Mouse (Mus musculus): Measurements from ENCODE around the gene Zfp664. TPM values are rescaled to one million over a fixed set of nuclear protein-coding genes. Genes with fewer than 3 reads are reported as not detected.

The Zfp664 gene
- 10 to 100 TPM; 68.5 to 72.7 TPM for total RNA-seq (2021)
- long read RNA-seq, experiment 1, full-length matches to known transcripts, result 11 of 49 reads
- long read RNA-seq, experiment 1, partial matches to known transcripts, result 0 of 49 reads
- long read RNA-seq, experiment 1, other reads (novel, unspliced or antisense), result 38 of 49 reads
- long read RNA-seq, experiment 2, full-length matches to known transcripts, result 5 of 26 reads
- long read RNA-seq, experiment 2, partial matches to known transcripts, result 0 of 26 reads
- long read RNA-seq, experiment 2, other reads (novel, unspliced or antisense), result 21 of 26 reads

GRCm38 (mm10) chr5:124862013-124862866, at the start of gene Zfp664, which contains the start of gene Ccdc92:
Zfp664 (plus strand) TSS chr5:124862691.
Ccdc92 (minus strand) TSS chr5:124862424.
- DNase-seq (ENCODE audit: low spot score in 2 of 2), result peak; percentile 97 to 98

GRCm38 (mm10) chr5:124814797-124815196, 47.7 kb upstream of the Zfp664 start:
- DNase-seq (ENCODE audit: low spot score in 2 of 2), result no peak

DNA sequence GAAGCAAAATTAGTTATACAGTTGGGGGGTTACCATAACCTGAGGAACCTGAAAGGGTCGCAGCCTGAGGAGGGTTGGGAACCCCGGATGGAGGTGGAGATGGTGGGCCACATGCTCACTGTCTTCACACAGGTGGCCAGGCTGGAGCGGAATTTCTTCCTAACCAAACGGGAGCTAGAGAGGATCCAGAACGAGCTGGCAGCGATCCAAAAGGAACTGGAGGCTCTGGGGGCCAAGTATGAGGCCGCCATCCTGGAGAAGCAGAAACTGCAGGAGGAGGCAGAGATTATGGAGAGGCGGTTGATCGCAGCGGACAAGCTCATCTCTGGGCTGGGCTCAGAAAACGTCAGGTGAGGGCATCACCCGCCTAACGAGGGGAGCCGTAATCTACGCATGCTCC, 45.4 kb upstream of the Zfp664 start:
- no peak for DNase-seq (ENCODE audit: low spot score in 2 of 2)

DNA sequence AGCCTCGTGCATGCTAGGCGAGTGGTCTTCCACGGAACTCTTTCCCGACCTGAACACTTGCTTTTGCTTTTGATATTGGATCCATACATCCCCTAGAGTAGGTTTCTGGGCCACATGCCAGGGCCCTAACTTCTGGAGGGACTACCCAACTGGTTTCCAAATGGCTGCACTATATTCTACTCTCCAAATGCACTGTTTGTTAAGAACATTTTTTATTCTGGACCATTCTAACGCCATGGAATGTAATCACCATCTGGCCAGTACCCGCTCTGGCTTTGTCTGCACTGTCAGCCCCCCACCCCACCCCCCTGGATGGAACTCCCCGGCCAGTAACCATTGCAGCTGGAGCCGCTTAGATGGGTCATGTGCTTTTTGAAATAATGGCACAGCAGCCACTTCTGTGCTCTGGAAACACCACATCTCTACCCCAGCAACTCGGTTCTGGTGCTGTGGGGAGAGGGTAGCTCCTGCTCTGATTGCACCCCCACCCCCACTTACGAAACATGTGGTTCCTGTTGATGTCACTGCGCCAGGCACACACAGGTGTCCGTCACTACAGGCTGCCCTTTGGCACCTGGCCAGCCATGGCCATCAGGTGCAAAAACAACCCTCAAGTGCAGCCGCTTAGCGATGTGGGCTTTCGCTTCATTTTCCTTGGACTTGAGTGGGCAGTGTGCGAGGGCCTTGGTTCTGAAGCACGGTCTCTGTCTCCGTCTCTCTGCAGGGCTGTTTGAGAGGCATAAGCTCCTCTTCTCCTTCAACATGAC, 40.2 kb upstream of the Zfp664 start:
- DNase-seq (ENCODE audit: low spot score in 2 of 2), result no peak

DNA sequence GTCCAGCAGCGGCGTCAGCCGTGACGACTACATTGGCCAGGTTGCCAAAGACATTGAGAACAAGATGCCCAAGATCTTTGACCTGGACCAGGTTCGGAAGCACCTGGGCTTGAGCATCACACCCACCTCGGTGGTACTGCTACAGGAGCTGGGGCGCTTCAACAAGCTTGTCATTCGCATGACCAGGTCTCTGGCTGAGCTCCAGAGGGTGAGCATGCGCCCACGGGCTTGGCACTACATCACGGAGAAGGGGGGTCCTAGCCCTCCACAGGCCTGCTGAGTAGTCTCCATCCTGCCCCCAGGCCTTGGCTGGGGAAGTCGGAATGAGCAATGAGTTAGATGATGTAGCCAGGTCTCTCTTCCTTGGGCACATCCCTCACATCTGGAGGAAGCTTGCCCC, 32.2 kb upstream of the Zfp664 start:
- DNase-seq (ENCODE audit: low spot score in 2 of 2), result no peak

- DNase-seq (ENCODE audit: low spot score in 2 of 2), result peak; percentile 25 to 43
These were observed 27.3 kb upstream of the Zfp664 start for GRCm38 (mm10) chr5:124835218-124835617.

DNA sequence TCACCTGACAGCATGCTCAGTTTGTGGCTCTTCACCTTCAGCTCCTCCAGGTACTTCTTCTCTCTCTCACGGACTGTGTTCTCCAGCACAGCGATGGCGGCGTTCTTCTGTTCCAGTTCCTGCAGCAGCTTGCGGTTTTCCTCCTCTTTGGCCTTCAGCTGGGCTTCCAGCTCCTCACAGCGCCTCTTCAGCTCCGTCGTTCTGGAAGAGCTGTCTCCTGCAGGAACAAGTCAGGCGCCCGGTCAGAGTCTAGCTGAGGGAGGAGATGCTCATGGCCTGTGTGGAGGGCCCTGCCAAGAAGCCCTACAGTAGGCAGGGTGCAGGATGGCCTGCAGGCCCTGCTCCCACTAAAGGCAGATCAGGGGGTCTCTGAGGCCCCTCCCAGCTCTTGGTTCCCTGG, 26.4 kb upstream of the Zfp664 start:
- no peak for DNase-seq (ENCODE audit: low spot score in 2 of 2)

GRCm38 (mm10) chr5:124836621-124837020, 25.9 kb upstream of the Zfp664 start:
- peak; percentile 58 to 71 for DNase-seq (ENCODE audit: low spot score in 2 of 2)

GRCm38 (mm10) chr5:124840202-124840601, 22.3 kb upstream of the Zfp664 start:
- no peak for DNase-seq (ENCODE audit: low spot score in 2 of 2)

DNA sequence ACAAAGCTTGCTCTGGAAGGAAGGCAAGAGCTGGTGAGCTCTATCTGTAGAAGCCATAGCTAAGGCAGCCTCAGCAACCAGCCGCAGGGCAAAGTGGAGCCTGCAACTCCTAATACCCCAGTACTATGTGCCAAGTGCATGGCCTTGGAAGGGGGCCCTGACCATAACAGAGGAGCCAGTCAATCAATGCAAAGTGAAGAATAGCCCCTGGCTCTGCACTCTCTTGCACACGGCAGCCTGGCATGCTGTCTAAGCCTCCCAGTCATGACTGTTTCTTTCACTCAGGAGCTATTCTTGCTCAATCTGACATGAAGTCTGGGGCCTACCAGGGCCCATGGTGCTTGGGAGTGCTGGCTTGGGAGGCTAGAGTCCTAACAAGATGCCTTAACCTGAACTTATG, 21.8 kb upstream of the Zfp664 start:
- no peak for DNase-seq (ENCODE audit: low spot score in 2 of 2)

DNA sequence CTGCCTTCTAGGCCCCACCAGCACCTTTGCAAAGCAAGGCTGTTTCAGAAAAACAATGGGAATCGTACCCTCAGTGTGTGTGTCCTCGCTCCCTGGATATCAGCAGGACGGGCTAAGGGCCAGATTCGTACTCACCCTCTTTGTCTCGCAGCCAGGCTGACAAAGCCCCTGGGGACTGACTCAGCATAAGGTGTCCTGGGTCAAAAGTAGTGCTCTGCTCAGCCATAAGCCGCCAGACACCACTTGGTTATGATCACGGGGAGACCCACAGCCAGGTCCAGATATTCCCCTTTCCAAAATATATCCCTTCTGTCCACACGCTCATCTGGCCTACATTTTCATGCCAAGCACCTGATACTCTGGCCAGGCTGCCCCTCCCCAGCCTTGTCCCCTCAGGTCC, 19.1 kb upstream of the Zfp664 start:
- no peak for DNase-seq (ENCODE audit: low spot score in 2 of 2)

- DNase-seq (ENCODE audit: low spot score in 2 of 2), result no peak
These were observed 17.6 kb upstream of the Zfp664 start for GRCm38 (mm10) chr5:124844929-124845328.

- no peak for DNase-seq (ENCODE audit: low spot score in 2 of 2)
These were observed 15.5 kb upstream of the Zfp664 start for GRCm38 (mm10) chr5:124847014-124847413.

DNA sequence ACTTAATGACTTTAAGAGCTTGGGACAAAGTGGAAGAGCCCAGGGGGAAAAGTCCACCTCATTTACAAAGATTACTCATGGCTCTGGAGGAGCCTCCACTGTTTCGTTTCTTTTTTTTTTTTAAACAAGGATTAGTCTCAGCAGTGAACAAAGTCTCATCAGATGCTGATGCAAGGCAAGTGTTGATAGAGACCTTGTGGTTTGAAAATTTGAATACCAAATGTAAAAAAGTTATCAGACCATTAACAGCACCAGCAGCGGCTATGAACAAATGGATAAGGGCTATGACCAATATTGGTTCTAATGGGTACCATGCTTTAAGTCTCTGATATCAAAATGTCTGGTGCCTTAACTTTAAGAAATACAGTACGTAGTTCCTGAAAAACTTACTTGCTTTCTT, 13.5 kb upstream of the Zfp664 start:
- no peak for DNase-seq (ENCODE audit: low spot score in 2 of 2)

DNA sequence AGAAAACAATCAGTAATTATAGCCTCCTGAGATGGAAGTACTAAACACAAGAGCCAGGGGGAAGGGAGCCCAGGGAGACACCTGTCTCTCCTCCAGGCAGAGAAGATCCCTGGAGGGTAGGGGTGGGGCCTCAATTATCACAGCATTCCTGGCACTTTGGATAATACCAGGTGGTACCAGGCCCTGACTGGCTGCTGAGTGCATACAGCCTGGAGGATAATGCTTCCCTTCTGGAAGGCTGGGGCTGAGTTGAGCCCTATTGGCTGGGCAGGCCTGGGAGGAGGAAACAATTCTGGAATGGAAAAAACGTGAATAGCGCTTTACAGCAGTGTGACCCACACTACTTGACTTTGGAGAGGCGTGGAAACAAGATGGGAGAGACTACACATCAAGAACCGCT, 10.9 kb upstream of the Zfp664 start:
- DNase-seq (ENCODE audit: low spot score in 2 of 2), result no peak

DNA sequence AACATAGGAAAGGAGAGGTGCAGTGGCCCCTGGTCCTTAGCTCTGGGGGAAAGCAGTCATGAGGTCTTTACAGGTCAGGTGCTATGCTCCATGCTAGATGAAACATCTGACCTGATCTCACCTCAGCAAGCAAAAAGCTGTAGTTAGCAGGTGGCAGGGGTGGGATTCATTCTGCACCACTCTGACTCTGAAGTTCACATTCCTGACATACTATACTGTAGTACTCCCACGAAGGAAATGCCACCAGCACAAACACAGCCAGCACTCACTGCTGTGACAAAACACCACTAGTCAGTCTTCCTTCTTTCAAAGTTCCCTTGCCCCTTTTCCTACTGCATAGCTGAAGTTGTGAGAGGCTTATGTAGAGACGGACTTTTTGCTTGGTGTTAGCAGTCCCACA, 10.2 kb upstream of the Zfp664 start:
- DNase-seq (ENCODE audit: low spot score in 2 of 2), result no peak

- DNase-seq (ENCODE audit: low spot score in 2 of 2), result peak in 1 of 2 experiments; percentile 28
These were observed 9.4 kb upstream of the Zfp664 start for GRCm38 (mm10) chr5:124853079-124853478.

DNA sequence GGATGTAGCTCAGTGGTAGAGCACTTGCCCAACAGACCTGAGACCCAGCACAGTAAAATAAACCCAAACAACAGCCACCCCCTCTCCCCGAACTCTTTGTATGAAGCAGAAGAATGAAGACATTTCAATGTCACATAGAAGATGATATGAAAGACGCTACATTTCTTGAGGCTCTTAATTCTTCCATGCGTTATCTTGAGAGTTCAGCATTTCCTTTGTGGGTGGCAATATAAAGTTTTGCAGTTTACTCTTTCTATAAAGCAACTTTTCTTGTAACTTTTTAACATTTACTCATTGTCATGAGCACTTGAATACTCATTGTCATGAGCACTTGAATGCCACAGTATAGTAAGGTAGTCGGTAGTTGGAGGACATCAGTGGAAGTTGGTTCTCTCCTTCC, 8.3 kb upstream of the Zfp664 start:
- no peak for DNase-seq (ENCODE audit: low spot score in 2 of 2)

DNA sequence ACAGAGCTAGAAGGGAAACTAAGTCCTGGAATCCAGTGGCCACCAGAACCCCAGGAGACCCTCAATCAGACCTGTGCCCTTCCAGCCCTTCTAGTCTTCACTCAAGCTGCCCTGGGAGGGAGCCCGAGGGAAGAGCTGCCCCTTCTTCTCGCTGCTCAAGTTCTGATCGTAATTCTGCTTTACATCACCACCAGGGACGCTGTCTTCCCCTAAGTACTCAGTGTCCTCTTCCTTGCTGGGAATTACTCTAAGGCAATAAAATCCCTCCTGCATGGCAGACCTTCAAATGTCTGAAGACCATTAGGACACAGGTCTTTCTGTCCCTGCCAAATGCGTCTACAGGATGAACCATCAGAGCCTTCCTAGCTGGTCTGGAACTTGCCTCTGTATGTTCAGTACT, 2.5 kb upstream of the Zfp664 start:
- peak in 1 of 2 experiments; percentile 33 for DNase-seq (ENCODE audit: low spot score in 2 of 2)

GRCm38 (mm10) chr5:124861463-124861862, 1.0 kb upstream of the Zfp664 start:
- peak; percentile 28 to 52 for DNase-seq (ENCODE audit: low spot score in 2 of 2)

- peak in 1 of 2 experiments; percentile 23 for DNase-seq (ENCODE audit: low spot score in 2 of 2)
These were observed 615 bp downstream of the Zfp664 start for GRCm38 (mm10) chr5:124862871-124863741.

Data from left cerebral cortex, adult 18-20 months (tissue).